Mouse (Mus musculus) Patski (cell line): ENCODE measurements around the gene Mettl26. TPM values are rescaled to one million over a fixed set of nuclear protein-coding genes. Genes with fewer than 3 reads are reported as not detected.

ENCODE experiments used
- ATAC-seq: fragments of 100-300 bp; one replicate; pipeline ENCODE4 v1.8.0; 2021
- CTCF ChIA-PET: fragments of 350-600 bp; sonication (Branson Sonifier 250); formaldehyde crosslinking; loops from one replicate; lab custom pipeline; 2022; ENCODE audit warnings: inconsistent platforms; lab: Charles Lee
- POLR2A ChIA-PET: fragments of 350-600 bp; sonication (Branson Sonifier 250); formaldehyde crosslinking; loops from one replicate; lab custom pipeline; 2022; ENCODE audit warnings: antibody characterized with exemption, inconsistent platforms; lab: Charles Lee
- DNase-seq: peaks from one replicate; pipeline ENCODE4 v3.0.0-alpha.2; 2011; ENCODE audit warnings: low read depth, low spot score
- H3K27me3 ChIP-seq: fragments of 371-371 bp; one replicate; pipeline ENCODE4 v1.5.1; 2021
- CTCF ChIP-seq: fragments of 100-300 bp; IDR thresholded peaks from one replicate; pipeline ENCODE4 v1.5.1; 2021
- in situ Hi-C: fragments of 300-500 bp; cut with MboI; formaldehyde crosslinking; loops from 3 replicates; pipeline ENCODE4 v1.11.1; 2018; ENCODE audit warnings: low pct_unique_long_range_greater_than_20kb, mixed read lengths
- polyA plus RNA-seq: library from polyadenylated mRNA; unstranded; gene quantifications from one replicate; pipeline ENCODE4 v1.2.3, GENCODE M21; 2021

Gene Mettl26
- polyA plus RNA-seq, 1 experiment from 2014 or later, result 81.4 TPM

DNA sequence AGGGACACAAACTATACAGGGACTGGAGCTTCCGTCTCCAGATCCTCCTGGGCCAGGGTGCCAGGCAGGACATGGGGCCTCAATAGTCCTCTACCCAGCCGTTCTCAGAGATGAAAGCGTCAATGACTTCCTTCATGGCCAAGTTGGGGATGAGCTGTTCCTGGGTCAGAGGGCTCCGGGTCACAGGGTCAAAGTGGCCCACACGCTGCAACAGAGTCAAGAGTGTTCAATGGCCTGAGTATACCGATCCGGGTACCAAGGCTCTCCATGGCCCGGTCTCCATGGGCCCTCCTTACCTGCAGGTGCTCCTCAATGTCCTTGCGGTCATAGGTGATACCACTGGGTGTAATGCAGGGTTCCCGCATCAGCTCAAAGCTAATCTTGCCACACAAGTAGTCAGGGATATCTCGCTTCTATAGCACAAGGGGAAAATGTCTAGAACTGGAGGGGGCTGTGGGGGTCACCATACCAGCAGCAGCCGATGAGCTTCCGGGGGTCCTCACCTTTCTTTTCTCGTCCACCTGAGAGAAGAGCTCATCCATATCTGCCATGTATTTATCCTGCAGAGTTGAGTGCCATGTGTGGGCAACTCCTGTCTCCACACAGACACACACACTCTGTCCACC, 44.0 kb upstream of the Mettl26 start:
- H3K27me3 ChIP-seq, result no peaks in the 10 kb centered on the region
- DNase-seq (no peak), ATAC-seq (no peak)
- no peak for TF ChIP-seq CTCF
- in situ Hi-C loops, result no loop called here
- ChIA-PET POLR2A (interaction anchor here (1.2 to 2.5 kb wide), 2 partner anchors 7 to 14 kb away, joined by 6 to 11 read pairs; partner anchors contain the start of gene Wdr24), CTCF (interaction anchor here (2.1 kb wide), 1 partner anchor 8 kb away, joined by 8 read pairs; the partner anchor contains the start of gene Wdr24)

DNA sequence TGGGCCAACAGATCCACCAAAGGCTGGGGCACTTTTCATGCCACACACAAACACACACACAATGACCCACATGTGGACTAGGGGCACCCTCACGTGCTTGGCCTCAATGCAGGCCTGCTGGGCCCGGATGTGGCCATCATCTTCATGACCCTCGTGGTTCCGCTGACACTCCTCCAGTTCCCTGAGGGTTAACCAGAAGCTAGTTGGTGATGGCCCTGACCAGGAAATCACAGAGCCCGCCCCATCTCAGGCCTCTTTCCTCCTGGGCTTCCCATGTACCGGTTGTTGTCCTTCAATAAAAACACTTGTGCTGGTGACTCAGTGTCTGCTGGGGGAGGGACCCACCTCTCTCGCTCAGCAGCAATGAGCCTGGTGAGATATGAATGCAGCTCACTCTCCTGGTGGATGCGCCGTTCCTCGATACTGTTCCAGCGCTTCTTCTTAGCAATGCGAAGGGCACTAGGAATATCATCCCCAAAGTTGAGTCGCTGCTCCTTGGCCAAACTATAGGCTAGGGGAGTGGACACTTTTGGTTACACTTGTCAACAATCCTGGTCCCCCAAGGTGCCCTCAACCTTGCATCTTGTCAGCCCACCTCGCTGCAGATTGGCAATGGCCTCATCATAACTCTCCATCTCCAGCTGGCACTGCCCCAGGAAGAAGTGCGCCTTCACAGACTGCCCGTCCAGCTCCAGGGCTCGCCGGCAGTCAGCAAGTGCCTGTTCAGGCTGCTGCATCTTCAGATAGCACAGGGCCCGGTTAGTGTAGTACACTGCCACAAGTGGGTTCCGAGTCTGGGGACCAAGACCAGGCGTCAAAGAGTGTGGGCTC, 43.2 kb upstream of the Mettl26 start:
- CTCF ChIA-PET, result interaction anchor here (2.1 kb wide), 1 partner anchor 9 kb away, joined by 8 read pairs; the partner anchor contains the start of gene Wdr24
- TF ChIP-seq CTCF, result no peak
- in situ Hi-C loops, result no loop called here
- ATAC-seq (no peak), DNase-seq (no peak)
- POLR2A ChIA-PET, result interaction anchor here (1.1 to 2.5 kb wide), 4 partner anchors 8 to 37 kb away, joined by 3 to 11 read pairs (median 6); partner anchors contain the start of gene Wdr24
- H3K27me3 ChIP-seq, result no peaks in the 10 kb centered on the region

DNA sequence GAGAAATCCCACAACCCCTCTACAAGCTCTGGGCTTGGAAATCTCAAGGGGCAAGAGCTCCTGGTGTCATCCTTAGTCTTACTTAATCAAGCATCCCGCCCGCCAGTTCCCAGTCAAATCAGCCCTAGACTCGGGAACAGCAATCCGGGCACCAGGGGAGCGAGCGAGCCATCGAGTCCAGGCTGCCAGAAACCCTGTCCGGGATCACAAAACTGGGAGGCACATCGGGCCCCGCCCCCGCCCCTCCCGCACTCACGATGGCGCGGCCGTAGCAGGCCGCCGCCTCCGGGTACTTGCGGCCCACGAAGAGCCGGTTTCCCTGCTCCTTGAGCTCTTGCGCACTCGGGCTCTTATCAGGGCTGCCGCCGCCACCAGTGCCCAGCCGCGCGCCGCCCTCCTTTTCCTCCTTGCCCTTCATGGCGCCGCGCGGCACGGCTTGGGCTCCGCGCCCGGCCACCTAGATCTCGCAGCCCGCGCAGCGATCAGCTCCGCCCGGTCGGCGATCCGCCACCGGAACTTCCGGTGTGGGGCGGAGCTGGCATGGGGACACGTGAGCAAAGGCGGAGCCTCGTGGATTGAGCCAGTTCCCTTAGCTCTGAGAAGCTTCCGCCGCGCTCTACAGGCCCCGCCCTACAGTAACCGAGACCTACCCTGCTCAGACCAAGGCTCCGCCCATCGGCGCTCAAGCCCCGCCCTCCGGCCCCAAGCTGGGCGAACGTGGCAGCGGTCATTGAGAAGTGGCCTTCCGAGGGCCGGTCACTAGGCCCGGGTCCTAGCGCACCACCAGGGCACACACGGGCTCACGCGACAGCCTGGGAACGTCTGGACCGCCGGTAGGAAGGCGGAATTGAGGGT, 42.2 kb upstream of the Mettl26 start:
- ATAC-seq (peak; percentile 79), DNase-seq (peak; percentile 91)
- ChIA-PET CTCF (interaction anchor here (0.9 to 2.1 kb wide), 3 partner anchors 9 to 36 kb away, joined by 3 to 8 read pairs (median 5); partner anchors contain the start of genes Mcrip2 and Wdr24), POLR2A (interaction anchor here (0.6 to 2.5 kb wide), 11 partner anchors 9 to 632 kb away, joined by 3 to 11 read pairs (median 4); partner anchors contain the start of genes Fbxl16, Gm20683, Rhot2 and Wdr24)
- in situ Hi-C loops, result no loop called here
- no peaks in the 10 kb centered on the region for H3K27me3 ChIP-seq
- TF ChIP-seq CTCF, result no peak

DNA sequence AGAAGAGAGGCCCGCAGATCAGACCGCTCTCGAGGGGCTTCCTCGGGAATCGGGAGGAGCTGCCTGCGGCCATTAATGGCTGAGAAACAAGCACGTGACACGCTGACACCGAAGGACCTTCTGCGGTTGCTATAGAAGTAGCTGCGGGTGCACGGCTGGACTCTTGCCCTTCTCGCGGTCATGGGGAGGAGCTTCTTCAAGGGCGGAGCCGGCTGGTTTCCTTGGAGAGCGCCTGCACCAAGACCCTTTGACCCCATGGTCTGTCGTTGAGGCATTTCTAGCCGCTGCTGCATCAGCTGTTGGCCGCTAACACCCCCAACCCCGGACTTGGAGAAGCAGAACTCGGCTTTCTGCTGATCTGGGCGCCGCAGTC, 41.6 kb upstream of the Mettl26 start, which contains the start of gene Stub1:
Stub1 (minus strand) TSS at position 114 of the 373 bp plus-strand sequence.
- ATAC-seq, result peak; percentile 41

DNA sequence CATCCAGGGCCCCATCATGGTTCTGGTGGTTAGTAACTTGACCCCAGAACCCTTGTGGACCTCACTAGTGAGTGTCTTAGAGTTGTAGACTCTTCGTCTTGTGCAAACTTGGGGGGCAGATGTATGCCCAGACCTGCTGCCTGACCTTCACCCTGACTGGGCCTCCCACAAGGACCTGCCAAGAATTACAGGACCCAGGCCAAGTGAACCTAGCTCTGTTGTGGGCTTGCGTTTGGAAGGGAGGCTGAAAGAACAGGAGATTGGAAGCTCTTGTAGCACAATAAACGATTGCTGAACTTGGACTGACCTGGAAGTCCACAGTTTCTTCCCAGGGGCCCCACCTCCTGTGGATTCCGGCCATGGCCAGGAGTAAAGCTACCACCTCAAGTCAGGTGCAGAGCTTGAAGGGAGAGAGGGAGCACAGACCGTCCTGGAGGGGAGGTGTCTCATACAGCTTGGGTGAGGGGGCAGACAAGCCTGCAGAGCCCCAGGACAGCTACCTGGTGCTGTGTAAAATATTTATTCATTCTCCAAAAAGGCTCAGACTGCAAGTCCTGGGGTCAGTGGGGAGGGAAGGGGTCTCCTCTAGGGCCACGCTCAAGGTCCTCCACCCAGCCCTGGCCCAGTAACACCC, 40.8 kb upstream of the Mettl26 start:
- no peak for TF ChIP-seq CTCF
- ChIA-PET POLR2A (interaction anchor here (0.9 to 1.8 kb wide), 5 partner anchors 8 to 52 kb away, joined by 3 to 7 read pairs (median 4); partner anchors contain the start of genes Fbxl16, Gm20683 and Rhot2), CTCF (interaction anchor here (0.6 kb wide), 1 partner anchor 21 kb away, joined by 3 read pairs; no protein-coding TSS in a partner anchor)
- H3K27me3 ChIP-seq, result no peaks in the 10 kb centered on the region
- ATAC-seq, result no peak
- in situ Hi-C loops, result no loop called here
- DNase-seq, result no peak

More for the DNA sequence above, 41.6 kb upstream of the Mettl26 start, which contains the start of gene Stub1:
- ChIA-PET POLR2A (interaction anchor here (0.7 to 2.5 kb wide), 6 partner anchors 9 to 30 kb away, joined by 3 to 11 read pairs (median 4); partner anchors contain the start of genes Fbxl16, Gm20683, Rhot2 and Wdr24), CTCF (interaction anchor here (0.9 to 2.1 kb wide), 3 partner anchors 9 to 35 kb away, joined by 3 to 8 read pairs (median 5); partner anchors contain the start of genes Mcrip2 and Wdr24)
- in situ Hi-C loops, result no loop called here
- no peaks in the 10 kb centered on the region for H3K27me3 ChIP-seq
- no peak for TF ChIP-seq CTCF
- peak; percentile 68 for DNase-seq

DNA sequence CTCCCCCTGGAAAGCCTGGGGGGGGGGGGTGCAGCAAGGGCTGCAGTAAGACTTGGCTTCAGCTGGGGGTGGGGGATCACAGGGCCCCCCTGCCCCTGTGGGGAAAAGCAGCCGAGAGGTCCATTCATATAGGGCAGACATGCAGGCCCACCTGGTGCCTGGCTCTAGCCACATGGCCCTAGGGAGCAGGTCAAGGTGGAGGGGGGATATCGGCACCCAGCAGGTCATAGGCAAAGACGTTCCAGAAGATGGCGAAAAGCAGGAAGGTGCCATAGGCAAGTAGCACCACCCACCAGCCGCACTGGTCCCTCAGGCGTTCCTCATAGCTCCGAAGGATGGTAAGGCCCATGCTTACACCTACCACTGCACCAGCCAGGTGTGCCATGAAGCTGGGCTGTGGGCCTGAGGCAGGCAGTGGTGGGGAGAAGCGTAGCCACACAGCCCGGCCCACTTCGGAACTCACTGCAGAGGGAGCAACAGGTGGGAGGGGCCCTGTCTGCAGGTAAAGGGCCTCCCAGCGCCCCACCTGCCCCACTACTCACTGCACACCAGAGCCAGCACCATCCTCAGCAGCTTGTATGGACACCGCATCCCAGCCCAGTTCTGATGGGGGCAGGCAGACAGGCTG, 40.2 kb upstream of the Mettl26 start:
- TF ChIP-seq CTCF, result no peak
- no peak for DNase-seq
- ChIA-PET CTCF (interaction anchor here (0.6 kb wide), 1 partner anchor 21 kb away, joined by 3 read pairs; no protein-coding TSS in a partner anchor), POLR2A (interaction anchor here (1.6 kb wide), 2 partner anchors 22 to 53 kb away, joined by 3 to 4 read pairs; no protein-coding TSS in a partner anchor)
- in situ Hi-C loops, result no loop called here
- no peaks in the 10 kb centered on the region for H3K27me3 ChIP-seq
- ATAC-seq, result no peak

DNA sequence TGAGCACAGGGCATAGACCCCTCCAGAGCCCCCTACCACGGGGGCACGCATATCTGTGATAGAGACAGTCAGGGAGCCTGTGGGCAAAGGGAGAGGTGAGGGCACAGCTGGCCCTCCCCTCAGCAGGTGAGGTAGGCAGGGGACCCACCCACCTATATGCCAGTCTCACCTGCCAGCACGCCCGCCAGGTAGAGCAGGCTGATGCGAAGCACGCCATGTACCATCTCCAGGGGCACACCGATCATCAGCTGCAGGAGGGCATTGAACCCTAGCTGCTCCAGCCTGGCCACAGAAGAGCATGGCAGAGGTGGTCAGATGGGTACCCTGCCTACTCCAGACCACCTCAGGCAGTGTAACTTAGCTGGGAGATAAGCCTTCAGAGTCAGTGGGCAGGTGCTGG, 39.6 kb upstream of the Mettl26 start:
- no peak for ATAC-seq
- DNase-seq, result no peak
- H3K27me3 ChIP-seq, result no peaks in the 10 kb centered on the region
- in situ Hi-C loops, result no loop called here
- ChIA-PET POLR2A (interaction anchor here (1.6 kb wide), 1 partner anchor 53 kb away, joined by 3 read pairs; no protein-coding TSS in a partner anchor), CTCF (no interaction called here)
- no peak for TF ChIP-seq CTCF

DNA sequence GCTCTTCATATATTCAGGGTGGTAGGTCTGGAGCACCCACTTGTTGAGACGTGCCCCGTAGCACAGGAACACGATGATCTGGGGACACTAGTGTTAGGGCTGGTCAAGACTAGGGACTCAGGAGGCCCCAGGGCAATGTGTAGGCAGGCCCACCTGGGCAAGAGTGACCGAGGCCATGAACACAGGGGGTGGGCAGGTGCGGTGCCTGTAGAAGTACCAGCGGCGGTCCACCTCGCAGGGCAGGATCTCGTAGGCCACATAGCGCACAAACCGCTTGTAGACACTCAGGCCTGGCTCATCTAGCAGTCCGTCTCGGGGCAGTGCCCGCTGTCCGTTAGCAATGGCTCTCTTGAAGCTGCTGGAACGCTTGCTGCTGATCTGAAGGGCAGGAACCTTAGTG, 39.1 kb upstream of the Mettl26 start:
- ChIA-PET CTCF (no interaction called here), POLR2A (interaction anchor here (1.6 to 2.2 kb wide), 3 partner anchors 8 to 54 kb away, joined by 3 to 7 read pairs (median 4); partner anchors contain the start of gene Wdr90)
- ATAC-seq, result no peak
- DNase-seq, result no peak
- H3K27me3 ChIP-seq, result no peaks in the 10 kb centered on the region
- in situ Hi-C loops, result no loop called here
- no peak for TF ChIP-seq CTCF
